8 mouse cellular contexts compared by ENCODE assay signal in the genomic region with DNA sequence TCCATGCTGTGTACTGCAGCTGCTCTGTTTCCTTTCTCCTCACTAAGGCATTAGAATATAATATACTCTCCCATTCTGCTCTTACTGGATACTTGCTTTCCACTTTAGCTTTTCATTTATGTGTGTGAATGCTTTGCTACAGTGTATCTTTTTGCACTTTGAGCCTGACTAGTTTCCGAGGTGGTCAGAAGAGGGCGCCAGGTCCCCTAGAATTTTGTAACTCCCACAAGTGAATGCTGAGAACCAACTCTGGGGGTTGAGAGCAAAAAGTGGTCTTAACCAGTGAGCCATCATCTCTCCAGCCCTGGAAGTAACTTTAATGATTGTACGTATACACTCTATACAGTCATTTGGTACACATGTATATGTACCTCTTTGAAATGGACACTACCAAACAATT. TPM values are rescaled to one million over a fixed set of nuclear protein-coding genes. Genes with fewer than 3 reads are reported as not detected.
DNase-seq lines count a peak whose midpoint lies in the region; ATAC-seq and TF ChIP-seq lines count a peak whose summit lies in the region.

No protein-coding gene starts in this region.

- no peaks in the 10 kb centered on the region for H3K9me3 ChIP-seq in lung, postnatal 0 days (ENCODE audit: low read length)
- no peaks in the 10 kb centered on the region for H3K9me3 ChIP-seq in hindbrain, embryonic 11.5 days (ENCODE audit: control insufficient read depth, low read length)
- no peaks in the 10 kb centered on the region for H3K9me3 ChIP-seq in neural tube, embryonic 13.5 days

- WGBS in lung, postnatal 0 days, result 39% methylated on average over 3 of the region's 3 CpGs
- WGBS in hindbrain, embryonic 11.5 days, result 28% methylated on average over 3 of the region's 3 CpGs
- 31% methylated on average over 3 of the region's 3 CpGs for WGBS in neural tube, embryonic 13.5 days

- DNase-seq in cerebellum, adult 8-10 months, result peak; percentile 41
- no peak for DNase-seq in lung, postnatal 0 days (ENCODE audit: low spot score)
- DNase-seq in lung, postnatal 36 days, result no peak
- peak; percentile 8 for DNase-seq in embryo, embryonic 11.5 days (ENCODE audit: low read depth, low spot score)
- peak; percentile 64 for DNase-seq in hindbrain, embryonic 11.5 days (ENCODE audit: low spot score)

- TF ChIP-seq CTCF in lung, postnatal 0 days (IDR thresholded peaks at IDR 0.05), result peak; percentile 24; the same call in 1 of the 2 replicates

- no peak overlapping the region for H3K27ac ChIP-seq in lung, postnatal 0 days (ENCODE audit: low read length)
- H3K27ac ChIP-seq in hindbrain, embryonic 11.5 days (ENCODE audit: low read depth, low read length), result no peak overlapping the region
- no peak overlapping the region for H3K27ac ChIP-seq in neural tube, embryonic 13.5 days (replicated peaks)

- ATAC-seq in cerebellum, adult (ENCODE audit: insufficient number of reproducible peaks, low FRiP score, low TSS enrichment), result no peak
- ATAC-seq in lung, postnatal 0 days, result no peak
- no peak for ATAC-seq in hindbrain, embryonic 11.5 days (ENCODE audit: low FRiP score)
- ATAC-seq in neural tube, embryonic 13.5 days (ENCODE audit: low read depth), result no peak
- no peak for ATAC-seq in activated CD4-positive, CD25-positive, alpha-beta regulatory T cell, adult 4 months

- H3K36me3 ChIP-seq in lung, postnatal 0 days (ENCODE audit: insufficient read depth, low read length), result no peaks in the 10 kb centered on the region
- no peaks in the 10 kb centered on the region for H3K36me3 ChIP-seq in hindbrain, embryonic 11.5 days (ENCODE audit: control insufficient read depth, insufficient read depth, low read length)
- peaks cover 22% of the 10 kb centered on the region for H3K36me3 ChIP-seq in neural tube, embryonic 13.5 days

- peaks cover 23% of the 10 kb centered on the region for H3K27me3 ChIP-seq in lung, postnatal 0 days (replicated peaks; ENCODE audit: insufficient read depth, low read length)
- no peaks in the 10 kb centered on the region for H3K27me3 ChIP-seq in hindbrain, embryonic 11.5 days (ENCODE audit: control insufficient read depth, insufficient read depth, low read length)
- H3K27me3 ChIP-seq in neural tube, embryonic 13.5 days, result peaks cover 27% of the 10 kb centered on the region

- no peak overlapping the region for H3K4me3 ChIP-seq in lung, postnatal 0 days (ENCODE audit: low read depth, low read length)
- no peak overlapping the region for H3K4me3 ChIP-seq in hindbrain, embryonic 11.5 days (ENCODE audit: low read depth, low read length)
- H3K4me3 ChIP-seq in neural tube, embryonic 13.5 days, result peak overlapping the region; percentile 76

- H3K4me2 ChIP-seq in lung, postnatal 0 days (replicated peaks; ENCODE audit: low read depth, low read length), result no peak overlapping the region
- H3K4me2 ChIP-seq in hindbrain, embryonic 11.5 days (replicated peaks; ENCODE audit: low read depth, low read length), result peak overlapping the region; percentile 99; the same call in 1 of the 2 replicates
- H3K4me2 ChIP-seq in neural tube, embryonic 13.5 days, result peak overlapping the region; percentile 99

- H3K9ac ChIP-seq in lung, postnatal 0 days (replicated peaks; ENCODE audit: low read depth), result no peak overlapping the region
- no peak overlapping the region for H3K9ac ChIP-seq in hindbrain, embryonic 11.5 days (ENCODE audit: low read depth, low read length)
- peak overlapping the region; percentile 93; the same call in 1 of the 2 replicates for H3K9ac ChIP-seq in neural tube, embryonic 13.5 days

- no peaks in the 10 kb centered on the region; the same call in 1 of the 2 replicates for H3K4me1 ChIP-seq in lung, postnatal 0 days (ENCODE audit: insufficient read depth, low read depth, low read length)
- no peaks in the 10 kb centered on the region for H3K4me1 ChIP-seq in hindbrain, embryonic 11.5 days (replicated peaks; ENCODE audit: control insufficient read depth, insufficient read depth, low read length)
- H3K4me1 ChIP-seq in neural tube, embryonic 13.5 days (replicated peaks), result peaks cover 18% of the 10 kb centered on the region

- TF ChIP-seq EP300 in lung, postnatal 0 days (IDR thresholded peaks at IDR 0.05), result no peak

RNA-seq across cellular contexts. Expression of a gene that starts 1.6 kb away (rescaled TPM):
- 0.07 and 0.08 TPM in 2 replicates for polyA plus RNA-seq in lung, postnatal 0 days (2015; fragmentation: Nextera tagmentation; extraction: Ambion mirVana)
- polyA plus RNA-seq in hindbrain, embryonic 11.5 days (2014; fragmentation: Nextera tagmentation; extraction: Ambion mirVana), result 4.2 and 5.0 TPM in 2 replicates
- polyA plus RNA-seq in neural tube, embryonic 13.5 days (2015; fragmentation: Nextera tagmentation; extraction: Ambion mirVana), result 13.8 and 14.5 TPM in 2 replicates
- polyA plus RNA-seq in activated CD4-positive, CD25-positive, alpha-beta regulatory T cell, adult 4 months (2017; shearing (Covaris generic)), result not detected

Comparison
In these comparisons a context has a peak if more than half of its experiments do, and no peak if none do; other contexts are left out.
1. DNase-seq: peak in cerebellum, adult 8-10 months (single experiment), embryo, embryonic 11.5 days (single experiment) and hindbrain, embryonic 11.5 days (single experiment); none in lung, postnatal 0 days (single experiment) and lung, postnatal 36 days (single experiment).